Mouse (Mus musculus): ENCODE results near the gene Slc35c1.

GRCm38 (mm10) chr2:92477672-92478312 lies 17.5 kb upstream of the Slc35c1 start:
- TF ChIP-seq CTCF (IDR thresholded peaks at IDR 0.05; ENCODE audit: low read depth, low read length) (no peak), POLR2A (IDR thresholded peaks at IDR 0.05; ENCODE audit: extremely low read depth, insufficient read depth, low read length) (no peak)

Measured in liver, adult 2 months (tissue).